Mouse (Mus musculus) heart, postnatal 10 days (tissue): ENCODE data around the gene Rrp8. TPM values are rescaled to one million over a fixed set of nuclear protein-coding genes. Genes with fewer than 3 reads are reported as not detected.
A peak's percentile ranks its signal among the peaks of the same experiment; 100 is the strongest.

Experiments used
- DNase-seq, 2 experiments: peaks; one replicate each; pipeline ENCODE4 v3.0.0; 2021
- intact Hi-C: fragments of 180-260 bp; cut with DNase I; formaldehyde crosslinking; loops from one replicate; pipeline ENCODE4 v1.15.1; 2025
- total RNA-seq, 2 experiments: library from RNA; stranded (reverse); gene quantifications; 2 replicates each; pipeline ENCODE4 v1.2.3; 2021

Gene Rrp8
- 10 to 100 TPM; 14.3 to 14.7 TPM for total RNA-seq

DNA sequence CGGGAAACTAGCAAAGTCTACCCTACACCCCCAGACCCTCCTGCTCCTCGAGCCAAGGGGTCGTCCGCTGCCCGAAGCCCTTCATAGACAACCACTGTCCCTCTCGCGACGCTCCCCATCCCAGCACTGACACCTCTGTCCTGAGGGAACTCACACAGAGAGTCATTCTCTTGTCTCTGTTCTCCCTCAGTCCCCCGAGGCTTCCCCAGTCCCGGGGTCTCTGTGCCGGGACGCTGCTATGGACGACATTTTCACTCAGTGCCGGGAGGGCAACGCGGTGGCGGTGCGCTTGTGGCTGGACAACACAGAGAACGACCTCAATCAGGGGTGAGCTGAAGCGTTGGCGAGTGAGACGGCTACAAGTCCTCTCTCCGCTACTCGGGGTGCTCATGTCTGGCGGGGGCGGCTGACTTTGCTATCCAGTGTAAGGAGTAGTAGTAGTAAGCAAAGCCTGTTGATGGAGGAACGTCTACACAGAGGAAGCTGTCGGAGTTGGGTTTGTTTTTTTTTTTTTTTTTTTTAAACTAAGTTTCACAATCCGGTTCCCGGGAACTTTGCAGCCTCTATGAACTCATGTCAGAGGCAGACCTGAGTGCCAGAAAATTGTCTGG lies at the start of gene Rrp8:
Gene Rrp8 (minus strand): TSS at position 475 of the 611 bp plus-strand sequence.
- DNase-seq = peak; percentile 69 to 70
- intact Hi-C loops = loop anchor here (2.0 to 10.0 kb wide), 5 partner anchors 55 to 798 kb away; partner anchors contain the start of gene Mrpl17

DNA sequence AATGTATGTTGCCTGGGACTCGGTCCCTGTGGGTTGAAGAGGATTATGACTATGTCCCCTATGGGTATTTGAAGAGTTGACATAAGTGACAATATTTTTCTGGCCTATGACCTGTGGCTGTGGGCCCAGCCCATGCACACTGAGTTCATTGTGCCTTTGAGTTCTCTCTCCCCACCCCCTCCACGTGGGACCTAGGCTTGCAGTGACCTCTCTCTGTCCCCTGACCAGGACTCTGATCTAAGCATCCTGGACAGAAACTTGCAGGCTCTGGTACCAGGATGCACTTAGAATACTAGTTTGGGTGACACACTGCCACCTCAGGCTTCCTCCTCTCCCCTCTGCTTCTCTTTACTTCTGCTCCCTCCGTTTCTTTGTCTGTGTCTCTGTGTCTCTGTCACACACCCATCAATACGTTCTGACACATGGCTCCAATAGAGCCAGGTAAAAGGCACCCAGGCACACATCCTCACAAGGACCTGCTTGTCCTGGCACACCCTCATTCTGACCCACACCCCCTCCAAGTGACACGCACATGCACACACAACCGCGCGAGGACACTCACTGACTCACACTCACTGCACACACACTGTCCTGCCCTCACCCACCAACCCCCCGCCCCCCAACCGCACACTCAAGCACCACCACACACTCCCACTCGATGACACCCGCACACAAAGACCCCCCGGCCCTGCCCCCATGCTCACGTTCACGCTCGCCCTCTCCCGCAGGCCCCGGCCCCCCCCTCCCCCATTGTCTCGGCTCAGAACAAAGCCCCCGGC lies 49.5 kb upstream of the Rrp8 start:
- intact Hi-C loops = no loop called here
- no peak for DNase-seq

DNA sequence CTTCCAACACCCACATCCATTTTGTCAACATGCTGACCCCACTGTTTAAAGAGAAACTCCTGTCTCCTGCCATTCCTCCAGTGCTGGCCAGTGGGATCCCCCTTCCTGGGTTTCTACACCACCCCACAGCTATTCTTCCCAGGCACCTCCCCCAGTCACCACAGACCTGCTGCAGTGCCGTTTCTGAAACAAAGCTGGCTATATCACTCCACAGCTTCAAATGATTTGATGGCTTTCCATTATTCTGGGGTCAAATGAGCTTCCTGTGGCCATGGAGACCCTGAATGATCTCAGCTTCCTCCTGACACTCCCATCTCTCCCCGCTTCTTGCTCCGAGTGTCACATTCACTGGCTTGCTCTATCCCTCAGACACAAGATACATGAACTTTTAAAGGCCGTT lies 47.4 kb upstream of the Rrp8 start:
- intact Hi-C loops = no loop called here
- no peak for DNase-seq

DNA sequence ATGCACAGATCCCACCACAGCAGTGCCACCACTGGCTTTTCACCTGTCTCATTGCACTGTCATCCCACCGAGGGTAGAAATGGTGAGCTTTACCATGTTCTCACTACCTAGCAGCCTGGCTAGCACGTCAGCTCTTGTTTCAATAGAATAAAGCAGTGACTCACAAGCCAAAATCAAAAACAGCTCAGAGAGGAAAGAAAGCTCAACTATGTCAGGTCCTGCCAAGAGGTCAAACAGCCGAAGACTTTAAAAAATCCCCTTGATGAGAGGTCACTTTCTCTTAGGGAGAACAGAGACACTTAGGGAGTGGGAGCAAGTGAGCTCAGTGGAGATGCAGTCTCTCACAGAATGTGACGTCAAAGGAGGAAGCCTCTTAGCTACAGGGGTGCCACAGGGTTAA lies 46.7 kb upstream of the Rrp8 start:
- DNase-seq = no peak
- intact Hi-C loops = no loop called here

DNA sequence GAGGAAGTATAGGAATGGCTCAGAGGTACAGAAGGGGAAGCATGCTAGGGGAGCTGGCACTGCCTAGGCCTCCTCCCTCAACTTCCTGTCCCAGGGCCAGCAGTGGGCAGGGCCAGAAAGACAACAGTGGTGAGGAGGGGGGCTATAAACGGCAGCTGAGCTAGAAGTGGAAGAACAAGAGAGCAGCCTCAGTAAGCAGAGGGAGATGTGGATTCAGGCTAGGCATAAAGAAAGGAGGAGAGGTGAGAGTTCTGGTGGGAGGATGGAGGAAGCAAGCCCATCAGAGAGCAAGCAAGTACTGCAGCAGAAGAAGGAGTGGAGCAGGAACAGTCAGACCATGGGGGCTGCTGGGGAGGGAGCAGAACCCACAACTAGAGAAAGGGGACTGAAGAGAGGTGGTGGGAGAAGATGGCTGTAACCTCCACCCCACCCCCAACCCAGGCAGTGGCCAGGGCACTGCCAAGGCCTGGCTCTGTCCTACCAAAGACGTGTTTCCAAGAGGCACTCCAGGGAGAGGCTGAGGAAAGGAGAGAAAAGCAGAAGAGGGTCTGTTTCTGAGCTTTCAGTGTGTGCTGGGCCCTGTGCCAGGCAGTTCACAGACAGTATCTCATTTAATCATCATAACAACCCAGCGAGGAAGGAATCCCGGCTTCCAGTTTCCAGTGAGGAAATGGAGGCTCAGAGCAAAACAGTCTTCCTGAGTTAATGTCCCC lies 41.5 kb upstream of the Rrp8 start:
- intact Hi-C loops = loop anchor here (2.0 kb wide), 2 partner anchors 30 to 40 kb away; no protein-coding TSS in a partner anchor
- peak; percentile 71 to 72 for DNase-seq

DNA sequence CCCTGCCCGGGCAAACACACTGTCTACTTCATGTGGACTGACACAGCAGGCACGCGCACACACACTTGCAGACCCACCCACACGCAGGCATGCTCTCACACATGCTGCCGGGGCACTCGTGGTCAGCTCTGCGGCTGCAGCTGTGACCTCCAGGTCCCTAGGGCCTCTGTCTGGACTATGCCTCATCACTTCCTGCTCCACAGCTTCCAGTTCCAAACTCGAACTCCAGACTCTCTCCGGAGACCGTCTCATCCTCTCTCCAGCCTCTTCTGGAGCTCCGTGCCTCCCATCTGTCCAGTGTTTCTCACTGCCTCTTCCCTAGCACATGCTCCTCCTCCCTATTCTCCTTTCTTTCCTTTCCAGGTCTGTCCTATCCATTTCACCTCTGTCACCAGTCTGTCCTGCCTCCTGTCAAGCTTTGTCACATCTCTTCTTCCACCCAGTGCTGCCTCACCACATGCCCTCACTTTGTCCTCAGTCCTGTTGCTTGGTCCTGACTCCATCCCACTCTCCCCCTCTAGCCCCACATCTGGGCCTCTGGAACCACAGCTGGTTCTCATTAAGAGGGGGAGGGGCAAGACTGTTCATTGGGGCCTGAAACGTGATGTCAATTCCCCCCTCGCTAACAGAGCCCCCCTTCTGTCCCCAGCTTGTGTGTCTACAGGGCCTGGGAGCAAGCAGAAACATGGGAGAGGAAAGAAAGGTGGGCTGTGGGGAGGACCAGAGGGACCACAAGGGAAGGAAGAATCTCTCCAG lies 40.8 kb upstream of the Rrp8 start:
- DNase-seq = peak; percentile 83 to 84
- intact Hi-C loops = loop anchor here (2.0 kb wide), 2 partner anchors 31 to 39 kb away; no protein-coding TSS in a partner anchor

DNA sequence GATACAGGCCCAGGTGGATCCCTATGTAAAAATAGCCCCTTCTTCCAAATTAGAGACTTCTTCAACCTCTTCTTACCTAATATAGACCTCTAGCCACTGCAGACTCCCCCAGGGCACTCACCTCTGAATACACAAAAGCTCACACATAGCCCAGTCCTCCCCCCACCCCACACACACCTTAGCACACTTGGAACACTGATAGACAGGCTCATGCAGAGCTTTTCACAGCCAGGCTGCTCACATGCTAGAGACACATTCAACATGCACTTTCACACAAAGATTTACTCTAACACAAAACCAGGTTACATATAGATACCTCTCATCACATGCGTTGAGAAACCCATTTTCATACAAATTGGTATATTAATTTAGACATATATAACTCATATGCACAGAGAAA lies 40.1 kb upstream of the Rrp8 start:
- DNase-seq = no peak

DNA sequence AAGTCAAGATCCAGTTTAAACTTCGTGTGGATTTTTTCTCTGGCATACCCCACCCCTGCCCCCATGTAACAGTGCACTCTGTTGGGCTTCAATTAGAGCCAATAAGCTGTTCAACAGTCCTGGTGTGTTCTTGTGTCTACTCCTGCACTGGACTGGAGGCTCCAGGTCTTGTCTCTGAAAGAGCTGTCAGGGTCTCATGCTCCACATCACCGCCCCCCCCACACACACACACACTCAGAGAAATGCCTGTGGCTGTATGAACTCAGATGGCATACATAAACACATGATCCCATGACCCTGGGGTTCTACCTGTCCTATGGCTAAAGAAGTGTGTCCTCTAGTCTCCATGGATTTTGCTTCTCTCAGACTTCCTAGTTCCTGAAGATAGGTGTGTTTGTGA lies 38.8 kb upstream of the Rrp8 start:
- no peak for DNase-seq
- intact Hi-C loops = no loop called here

More for the DNA sequence above, 40.1 kb upstream of the Rrp8 start:
- intact Hi-C loops = no loop called here

DNA sequence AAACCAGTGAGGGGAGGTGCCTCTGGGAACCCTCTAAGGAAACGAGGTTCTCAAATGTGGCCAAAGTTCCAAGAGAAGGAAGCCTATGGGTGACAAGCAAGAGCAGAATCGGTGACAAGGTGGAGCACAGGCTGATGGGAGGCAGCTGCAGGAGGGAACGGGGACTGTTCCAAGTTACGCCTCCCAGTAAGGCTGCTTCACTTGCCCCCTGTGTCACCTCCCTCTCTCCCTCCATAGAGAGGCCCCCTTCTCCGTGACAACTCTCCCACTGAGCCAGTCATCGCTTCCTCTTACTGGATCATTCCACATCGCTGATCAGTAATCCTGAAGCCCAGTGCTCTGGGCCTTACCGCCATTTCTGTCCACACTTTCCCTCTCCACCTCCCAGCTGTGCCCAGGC lies 37.5 kb upstream of the Rrp8 start:
- peak; percentile 43 to 48 for DNase-seq
- intact Hi-C loops = loop anchor here (2.0 kb wide), 1 partner anchor 14 kb away; no protein-coding TSS in a partner anchor

DNA sequence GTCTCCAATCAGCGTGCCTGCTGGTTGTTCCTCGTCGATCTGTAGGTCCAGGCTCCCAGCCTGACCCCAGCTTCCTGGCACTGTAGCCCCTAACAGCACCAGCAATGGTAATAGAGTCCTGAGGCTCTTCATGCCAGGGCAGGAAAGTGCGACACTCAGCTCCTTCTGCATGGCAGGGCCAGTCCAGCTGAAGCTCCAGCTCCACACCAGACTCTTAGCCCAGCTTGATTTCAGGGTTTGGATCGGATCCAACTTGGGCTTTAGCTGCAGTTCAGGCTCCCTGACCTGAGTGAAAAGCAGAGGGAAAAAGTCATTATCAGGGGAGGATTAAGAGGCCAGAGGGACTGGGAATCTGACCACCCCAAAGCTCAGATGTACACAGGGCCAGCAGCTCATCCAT lies 35.9 kb upstream of the Rrp8 start:
- DNase-seq = no peak
- intact Hi-C loops = no loop called here

DNA sequence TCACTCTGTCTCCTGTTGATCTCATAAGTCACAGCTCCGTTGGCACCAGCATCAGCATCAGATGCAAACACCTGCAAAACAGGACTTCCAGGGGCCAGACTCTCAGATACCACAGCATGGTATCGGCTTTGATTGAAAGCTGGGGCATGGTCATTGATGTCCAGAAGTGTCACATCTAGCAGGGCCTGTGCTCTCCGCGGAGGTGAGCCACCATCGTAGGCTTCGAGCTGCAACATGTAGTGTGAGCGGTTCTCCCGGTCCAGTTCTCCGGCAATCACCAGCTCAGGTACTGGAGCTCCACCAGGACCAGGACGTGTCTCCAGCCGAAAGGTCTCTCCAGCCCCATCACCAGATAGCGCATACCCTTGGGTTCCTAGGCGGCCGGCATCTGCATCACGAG lies 35.1 kb upstream of the Rrp8 start:
- intact Hi-C loops = no loop called here
- DNase-seq = no peak

DNA sequence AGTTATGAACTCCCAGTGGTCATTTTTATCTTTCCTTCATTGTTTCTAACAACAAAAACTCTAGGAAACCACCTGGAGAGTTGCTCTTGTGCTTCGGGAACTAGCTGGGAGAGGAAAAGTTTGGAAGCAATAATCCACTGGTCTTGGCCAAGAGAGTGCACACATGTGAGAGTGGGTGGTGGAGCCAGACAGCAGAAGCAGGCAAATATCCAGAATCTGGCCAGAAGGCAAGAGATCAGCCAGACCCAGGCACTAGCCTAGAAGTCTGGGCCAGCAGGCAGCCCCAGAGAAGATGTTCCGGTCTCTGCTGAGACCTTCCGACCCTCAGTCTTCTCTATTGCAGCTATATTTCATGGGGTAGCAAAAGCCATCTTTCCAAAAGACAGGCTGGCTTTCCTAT lies 32.8 kb upstream of the Rrp8 start:
- intact Hi-C loops = no loop called here
- peak; percentile 44 to 46 for DNase-seq

DNA sequence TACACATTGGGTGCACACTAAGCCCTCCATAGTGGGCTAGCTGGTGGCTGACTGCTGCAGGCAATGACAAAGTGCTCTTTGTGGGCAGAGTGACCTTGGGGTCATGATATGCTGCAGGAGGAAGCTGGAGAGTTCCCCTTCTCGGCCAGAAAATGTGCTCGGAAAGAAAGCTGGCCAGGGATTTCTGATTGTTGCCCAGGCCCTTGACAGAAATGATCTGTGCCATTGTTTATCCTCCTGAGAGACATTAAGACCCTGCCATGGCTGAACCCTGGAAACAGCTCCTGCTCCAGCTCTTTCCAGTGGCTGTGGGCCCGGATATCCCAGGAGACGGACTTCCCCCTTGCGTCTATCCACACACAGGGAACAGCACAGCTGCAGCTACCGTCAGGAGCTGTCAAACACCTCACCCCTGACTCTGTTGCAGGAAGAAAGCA lies 30.6 kb upstream of the Rrp8 start:
- intact Hi-C loops = loop anchor here (2.0 kb wide), 1 partner anchor 21 kb away; no protein-coding TSS in a partner anchor
- peak in 1 of 2 experiments; percentile 31 for DNase-seq

DNA sequence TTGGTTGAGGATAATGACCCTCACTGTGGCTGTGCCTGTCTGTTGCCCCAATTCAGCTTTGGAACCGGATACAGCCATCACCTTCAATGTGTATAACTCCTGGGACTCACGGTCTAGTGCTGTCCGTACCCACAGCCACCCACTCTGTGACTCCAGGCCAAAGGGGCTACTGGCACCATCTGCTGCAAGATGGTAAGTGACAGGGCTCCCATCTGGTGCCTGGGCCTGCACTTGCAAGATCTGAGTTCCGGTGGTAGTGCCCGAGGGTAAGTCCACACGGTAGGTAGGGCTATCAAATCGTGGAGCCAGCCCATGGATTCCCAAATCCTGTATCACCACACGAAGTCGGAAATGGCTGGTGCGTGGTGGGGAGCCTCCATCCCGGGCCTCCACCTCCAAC lies 27.1 kb upstream of the Rrp8 start:
- intact Hi-C loops = no loop called here
- no peak for DNase-seq

DNA sequence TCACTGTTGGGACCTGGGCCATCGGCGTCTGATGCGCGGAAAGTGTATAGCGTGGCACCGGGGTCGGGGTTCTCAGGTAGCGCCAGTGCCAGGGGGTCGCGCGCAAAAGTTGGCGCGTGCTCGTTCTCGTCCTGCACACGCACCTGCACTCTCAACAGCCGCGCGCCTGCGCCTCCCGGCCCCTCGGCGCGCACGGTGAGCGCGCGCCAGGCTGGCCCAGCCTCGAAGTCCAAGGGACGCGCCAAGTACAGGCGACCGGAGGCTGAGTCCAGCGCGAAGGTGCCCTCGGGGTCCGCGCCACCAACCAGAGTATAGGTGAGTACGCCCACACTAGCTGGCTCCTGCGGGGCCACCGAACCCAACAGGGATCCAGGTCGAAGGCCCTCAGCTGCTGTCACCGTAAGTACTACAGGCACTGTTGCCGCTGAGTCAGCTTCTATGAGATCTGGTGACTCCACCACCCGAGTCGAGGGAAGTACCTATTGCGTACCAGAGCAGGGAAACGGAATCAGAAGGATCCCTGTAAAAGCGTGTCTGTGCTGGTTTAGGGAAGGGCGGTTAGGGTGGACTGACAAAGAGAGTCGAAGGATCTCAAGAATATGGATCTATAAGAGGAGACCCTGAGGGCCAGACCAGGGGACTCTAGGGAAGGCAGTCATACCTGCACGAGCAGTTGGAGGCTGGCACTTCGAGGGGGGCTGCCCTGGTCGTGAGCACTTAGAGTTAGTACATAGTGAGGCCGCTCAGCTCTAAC lies 25.5 kb upstream of the Rrp8 start:
- intact Hi-C loops = no loop called here
- no peak for DNase-seq

DNA sequence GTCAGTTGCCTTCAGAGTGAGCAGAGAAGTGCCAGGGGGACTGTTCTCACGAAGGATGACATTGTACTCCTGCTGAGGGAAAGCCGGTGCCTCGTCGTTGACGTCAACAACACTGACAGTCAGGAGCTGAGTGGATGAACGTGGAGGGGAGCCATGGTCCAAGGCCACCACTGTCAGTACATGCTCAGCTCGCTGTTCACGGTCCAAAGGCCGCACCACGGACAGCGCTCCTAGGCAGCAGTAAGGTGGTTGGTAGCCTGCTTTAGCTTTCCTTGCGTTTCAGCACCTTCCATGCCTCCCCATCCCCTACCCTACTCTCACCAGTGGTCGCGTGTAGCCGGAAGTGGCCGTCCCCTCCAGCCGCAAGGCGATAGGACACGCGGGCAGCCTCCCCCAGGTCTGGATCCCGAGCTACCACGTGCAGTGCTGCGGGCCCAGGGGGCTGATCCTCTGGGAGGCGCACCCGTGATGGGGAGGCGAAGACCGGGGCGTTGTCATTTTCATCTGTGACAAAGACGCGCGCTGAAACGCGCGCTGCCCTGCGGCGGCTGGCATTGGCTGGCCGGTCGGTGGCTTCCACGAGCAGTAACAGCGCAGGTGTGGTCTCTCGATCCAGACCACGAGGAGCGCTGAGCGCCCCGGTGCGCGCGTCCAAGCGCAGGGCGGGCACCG lies 24.8 kb upstream of the Rrp8 start:
- no peak for DNase-seq
- intact Hi-C loops = no loop called here

DNA sequence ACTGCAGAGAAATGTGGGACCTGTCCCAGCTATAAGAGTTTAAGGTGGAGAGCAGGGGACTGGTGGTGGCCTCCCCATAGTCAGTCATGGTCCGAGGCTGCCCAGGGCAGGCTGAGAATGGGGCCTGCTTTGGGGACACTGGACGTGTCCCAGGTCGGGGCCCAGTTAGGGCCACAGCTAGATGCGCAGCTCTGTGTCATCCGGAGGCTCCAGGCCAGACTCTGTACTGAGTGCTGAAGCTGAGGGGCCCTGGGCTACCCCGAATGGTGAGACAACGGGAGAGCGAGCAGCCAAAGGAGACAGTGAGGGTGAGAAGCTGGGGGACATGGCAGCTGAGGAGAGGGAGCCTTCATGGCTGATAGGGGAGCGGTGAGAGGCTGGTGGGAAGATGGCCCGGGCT lies 16.1 kb upstream of the Rrp8 start:
- intact Hi-C loops = no loop called here

DNA sequence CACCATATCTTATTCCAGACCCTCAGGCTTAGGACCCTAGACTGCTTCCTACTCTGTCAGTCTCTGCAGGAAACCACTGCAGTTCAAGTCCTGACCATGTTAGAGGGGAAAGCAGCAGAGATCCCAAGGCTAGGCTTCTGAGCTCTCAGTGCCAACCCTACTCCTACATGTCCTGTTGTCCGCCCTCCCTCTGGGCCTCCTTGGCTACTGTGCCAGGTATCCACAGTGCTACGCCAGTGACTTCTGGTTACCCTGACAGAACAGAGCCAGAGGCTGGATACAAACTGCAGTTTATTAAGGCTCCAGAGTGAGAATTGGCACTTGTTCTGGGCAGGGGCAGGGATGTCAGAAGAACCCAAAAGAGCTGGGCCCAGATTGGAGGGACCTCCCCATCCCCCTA lies 15.5 kb upstream of the Rrp8 start:
- DNase-seq = no peak
- intact Hi-C loops = no loop called here

More for the DNA sequence above, 16.1 kb upstream of the Rrp8 start:
- no peak for DNase-seq
